Mouse (Mus musculus): ENCODE data around the gene Gtf3c5. TPM values are rescaled to one million over a fixed set of nuclear protein-coding genes. Genes with fewer than 3 reads are reported as not detected.

Gene Gtf3c5
- polyA plus RNA-seq, 1 experiment from 2014 or later = 42.3 TPM

- peaks cover 14% of the 10 kb centered on the region for H3K27me3 ChIP-seq (ENCODE audit: control insufficient read depth, insufficient read depth, low read length)
- no peak for DNase-seq (ENCODE audit: low spot score)
Observed at GRCm38 (mm10) chr2:28621111-28621510, 37.6 kb upstream of the Gtf3c5 start.

GRCm38 (mm10) chr2:28620522-28620921 is 37.0 kb upstream of the Gtf3c5 start:
- 67% methylated on average over 10 of the region's 10 CpGs for WGBS
- H3K9ac ChIP-seq (ENCODE audit: low read length) = no peak overlapping the region
- no peak for ATAC-seq (replicated peaks; ENCODE audit: low FRiP score)
- H3K36me3 ChIP-seq (ENCODE audit: control insufficient read depth, insufficient read depth, low read length) = no peaks in the 10 kb centered on the region
- H3K27ac ChIP-seq (ENCODE audit: low read depth, low read length) = no peak overlapping the region
- H3K4me2 ChIP-seq (ENCODE audit: low read depth, low read length, severe bottlenecking) = no peak overlapping the region
- H3K9me3 ChIP-seq (ENCODE audit: control insufficient read depth, low read length) = no peaks in the 10 kb centered on the region
- H3K4me3 ChIP-seq (ENCODE audit: low read depth, low read length) = no peak overlapping the region
- no peak for DNase-seq (ENCODE audit: low spot score)
- no peaks in the 10 kb centered on the region for H3K4me1 ChIP-seq (replicated peaks; ENCODE audit: control insufficient read depth, insufficient read depth, low read length)
- H3K27me3 ChIP-seq (ENCODE audit: control insufficient read depth, insufficient read depth, low read length) = peaks cover 14% of the 10 kb centered on the region

More at GRCm38 (mm10) chr2:28621111-28621510, 37.6 kb upstream of the Gtf3c5 start:
- no peak for ATAC-seq (replicated peaks; ENCODE audit: low FRiP score)
- Histone ChIP-seq H3K4me2 (ENCODE audit: low read depth, low read length, severe bottlenecking) (no peak overlapping the region), H3K4me1 (replicated peaks; ENCODE audit: control insufficient read depth, insufficient read depth, low read length) (no peaks in the 10 kb centered on the region), H3K36me3 (ENCODE audit: control insufficient read depth, insufficient read depth, low read length) (no peaks in the 10 kb centered on the region), H3K9me3 (ENCODE audit: control insufficient read depth, low read length) (no peaks in the 10 kb centered on the region), H3K4me3 (ENCODE audit: low read depth, low read length) (no peak overlapping the region), H3K9ac (ENCODE audit: low read length) (no peak overlapping the region), H3K27ac (ENCODE audit: low read depth, low read length) (no peak overlapping the region)
- 29% methylated on average over 2 of the region's 2 CpGs for WGBS

- H3K36me3 ChIP-seq (ENCODE audit: control insufficient read depth, insufficient read depth, low read length) = no peaks in the 10 kb centered on the region
- H3K4me3 ChIP-seq (ENCODE audit: low read depth, low read length) = no peak overlapping the region
- H3K9me3 ChIP-seq (ENCODE audit: control insufficient read depth, low read length) = no peaks in the 10 kb centered on the region
- ATAC-seq (replicated peaks; ENCODE audit: low FRiP score) (no peak), DNase-seq (ENCODE audit: low spot score) (no peak)
- H3K4me1 ChIP-seq (replicated peaks; ENCODE audit: control insufficient read depth, insufficient read depth, low read length) = no peaks in the 10 kb centered on the region
- no peak overlapping the region for H3K27ac ChIP-seq (ENCODE audit: low read depth, low read length)
- H3K4me2 ChIP-seq (ENCODE audit: low read depth, low read length, severe bottlenecking) = no peak overlapping the region
- WGBS = 82% methylated on average over 6 of the region's 6 CpGs
- H3K9ac ChIP-seq (ENCODE audit: low read length) = no peak overlapping the region
- peaks cover 14% of the 10 kb centered on the region for H3K27me3 ChIP-seq (ENCODE audit: control insufficient read depth, insufficient read depth, low read length)
Observed at GRCm38 (mm10) chr2:28619369-28619768, 35.8 kb upstream of the Gtf3c5 start.

GRCm38 (mm10) chr2:28618777-28619336 is 35.3 kb upstream of the Gtf3c5 start:
- Histone ChIP-seq H3K4me3 (ENCODE audit: low read depth, low read length) (no peak overlapping the region), H3K4me2 (ENCODE audit: low read depth, low read length, severe bottlenecking) (no peak overlapping the region), H3K36me3 (ENCODE audit: control insufficient read depth, insufficient read depth, low read length) (no peaks in the 10 kb centered on the region), H3K9ac (ENCODE audit: low read length) (no peak overlapping the region), H3K27me3 (ENCODE audit: control insufficient read depth, insufficient read depth, low read length) (peaks cover 14% of the 10 kb centered on the region), H3K4me1 (replicated peaks; ENCODE audit: control insufficient read depth, insufficient read depth, low read length) (no peaks in the 10 kb centered on the region), H3K27ac (ENCODE audit: low read depth, low read length) (no peak overlapping the region), H3K9me3 (ENCODE audit: control insufficient read depth, low read length) (no peaks in the 10 kb centered on the region)
- WGBS = 92% methylated on average over 6 of the region's 6 CpGs
- DNase-seq (ENCODE audit: low spot score) (no peak), ATAC-seq (replicated peaks; ENCODE audit: low FRiP score) (no peak)

- 76% methylated on average over 8 of the region's 8 CpGs for WGBS
- H3K9me3 ChIP-seq (ENCODE audit: control insufficient read depth, low read length) = no peaks in the 10 kb centered on the region
- H3K27me3 ChIP-seq (ENCODE audit: control insufficient read depth, insufficient read depth, low read length) = peaks cover 14% of the 10 kb centered on the region
- ATAC-seq (replicated peaks; ENCODE audit: low FRiP score) (no peak), DNase-seq (ENCODE audit: low spot score) (no peak)
- H3K4me2 ChIP-seq (ENCODE audit: low read depth, low read length, severe bottlenecking) = no peak overlapping the region
- no peak overlapping the region for H3K4me3 ChIP-seq (ENCODE audit: low read depth, low read length)
- no peaks in the 10 kb centered on the region for H3K4me1 ChIP-seq (replicated peaks; ENCODE audit: control insufficient read depth, insufficient read depth, low read length)
- H3K27ac ChIP-seq (ENCODE audit: low read depth, low read length) = no peak overlapping the region
- no peaks in the 10 kb centered on the region for H3K36me3 ChIP-seq (ENCODE audit: control insufficient read depth, insufficient read depth, low read length)
- H3K9ac ChIP-seq (ENCODE audit: low read length) = no peak overlapping the region
Observed at GRCm38 (mm10) chr2:28617498-28618486, 34.2 kb upstream of the Gtf3c5 start.

- Histone ChIP-seq H3K27me3 (ENCODE audit: control insufficient read depth, insufficient read depth, low read length) (peaks cover 9% of the 10 kb centered on the region), H3K36me3 (ENCODE audit: control insufficient read depth, insufficient read depth, low read length) (no peaks in the 10 kb centered on the region), H3K4me2 (ENCODE audit: low read depth, low read length, severe bottlenecking) (no peak overlapping the region), H3K4me3 (ENCODE audit: low read depth, low read length) (no peak overlapping the region), H3K4me1 (replicated peaks; ENCODE audit: control insufficient read depth, insufficient read depth, low read length) (no peaks in the 10 kb centered on the region), H3K9ac (ENCODE audit: low read length) (no peak overlapping the region), H3K27ac (ENCODE audit: low read depth, low read length) (no peak overlapping the region), H3K9me3 (ENCODE audit: control insufficient read depth, low read length) (no peaks in the 10 kb centered on the region)
- DNase-seq (ENCODE audit: low spot score) = no peak
- ATAC-seq (replicated peaks; ENCODE audit: low FRiP score) = no peak
- WGBS = 82% methylated on average over 9 of the region's 9 CpGs
Observed at GRCm38 (mm10) chr2:28616874-28617273, 33.3 kb upstream of the Gtf3c5 start.

- H3K36me3 ChIP-seq (ENCODE audit: control insufficient read depth, insufficient read depth, low read length) = no peaks in the 10 kb centered on the region
- no peak overlapping the region for H3K9ac ChIP-seq (ENCODE audit: low read length)
- H3K4me3 ChIP-seq (ENCODE audit: low read depth, low read length) = no peak overlapping the region
- no peak overlapping the region for H3K27ac ChIP-seq (ENCODE audit: low read depth, low read length)
- peaks cover 6% of the 10 kb centered on the region for H3K27me3 ChIP-seq (ENCODE audit: control insufficient read depth, insufficient read depth, low read length)
- H3K9me3 ChIP-seq (ENCODE audit: control insufficient read depth, low read length) = no peaks in the 10 kb centered on the region
- no peak for DNase-seq (ENCODE audit: low spot score)
- no peak for ATAC-seq (replicated peaks; ENCODE audit: low FRiP score)
- no peaks in the 10 kb centered on the region for H3K4me1 ChIP-seq (replicated peaks; ENCODE audit: control insufficient read depth, insufficient read depth, low read length)
- H3K4me2 ChIP-seq (ENCODE audit: low read depth, low read length, severe bottlenecking) = no peak overlapping the region
- 37% methylated on average over 5 of the region's 5 CpGs for WGBS
Observed at GRCm38 (mm10) chr2:28616358-28616757, 32.8 kb upstream of the Gtf3c5 start.

- no peaks in the 10 kb centered on the region for H3K9me3 ChIP-seq (ENCODE audit: control insufficient read depth, low read length)
- H3K4me1 ChIP-seq (replicated peaks; ENCODE audit: control insufficient read depth, insufficient read depth, low read length) = no peaks in the 10 kb centered on the region
- H3K9ac ChIP-seq (ENCODE audit: low read length) = no peak overlapping the region
- 92% methylated on average over 10 of the region's 10 CpGs for WGBS
- no peak overlapping the region for H3K4me2 ChIP-seq (ENCODE audit: low read depth, low read length, severe bottlenecking)
- DNase-seq (ENCODE audit: low spot score) (no peak), ATAC-seq (replicated peaks; ENCODE audit: low FRiP score) (no peak)
- no peak overlapping the region for H3K4me3 ChIP-seq (ENCODE audit: low read depth, low read length)
- H3K27me3 ChIP-seq (ENCODE audit: control insufficient read depth, insufficient read depth, low read length) = no peaks in the 10 kb centered on the region
- H3K27ac ChIP-seq (ENCODE audit: low read depth, low read length) = no peak overlapping the region
- no peaks in the 10 kb centered on the region for H3K36me3 ChIP-seq (ENCODE audit: control insufficient read depth, insufficient read depth, low read length)
Observed at GRCm38 (mm10) chr2:28613599-28613998, 30.0 kb upstream of the Gtf3c5 start.
